Mouse (Mus musculus) forebrain, embryonic 10.5 days (tissue): Measurements from ENCODE around the gene Slc39a10. TPM values are rescaled to one million over a fixed set of nuclear protein-coding genes. Genes with fewer than 3 reads are reported as not detected.
"Not testable (repeated sequence)": the region's sequence is repeated elsewhere in the genome, so short reads cannot be mapped to it uniquely, and the experiment has no call there.

Experiments used
- DNase-seq: peaks from one replicate; pipeline ENCODE4 v3.0.0-alpha.2; 2017; ENCODE audit warnings: low spot score; ENCODE audit errors: extremely low spot score
- H3K27ac ChIP-seq: fragments of 300-500 bp; sonication (generic); 2 replicates; pipeline ENCODE4 v1.5.1; 2016; ENCODE audit warnings: mild to moderate bottlenecking
- H3K27me3 ChIP-seq: fragments of 300-500 bp; sonication (generic); 2 replicates; pipeline ENCODE4 v1.6.1; 2016; ENCODE audit warnings: mild to moderate bottlenecking; ENCODE audit not compliant: poor library complexity, severe bottlenecking
- H3K36me3 ChIP-seq: fragments of 300-500 bp; sonication (generic); replicated peaks from 2 replicates; pipeline ENCODE4 v1.6.1; 2016; ENCODE audit warnings: mild to moderate bottlenecking, moderate library complexity
- H3K4me1 ChIP-seq: fragments of 300-500 bp; sonication (generic); 2 replicates; pipeline ENCODE4 v1.6.1; 2016
- H3K4me3 ChIP-seq: fragments of 300-500 bp; sonication (generic); 2 replicates; pipeline ENCODE4 v1.5.1; 2016; ENCODE audit warnings: mild to moderate bottlenecking, moderate library complexity
- H3K9me3 ChIP-seq: fragments of 300-500 bp; sonication (generic); 2 replicates; pipeline ENCODE4 v1.6.1; 2016; ENCODE audit warnings: mild to moderate bottlenecking, moderate library complexity
- WGBS: fragments of 180-500 bp; shearing (Covaris S2); methylation state at CpG from one replicate; pipeline ENCODE4 v1.1.7; 2016; 5-methylcytosine and 5-hydroxymethylcytosine counted together
- polyA plus RNA-seq: library from polyadenylated mRNA; unstranded; fragments of >200 nt; fragmentation: Nextera tagmentation; extraction: Ambion mirVana; gene quantifications from 2 replicates; pipeline ENCODE4 v1.2.1, GENCODE M21; 2016

Gene Slc39a10
- polyA plus RNA-seq, 1 experiment from 2014 or later: 63.0 TPM

GRCm38 (mm10) chr1:46830066-46830843 lies 62.4 kb downstream of the Slc39a10 start:
- no peak for DNase-seq
- H3K27ac ChIP-seq: no peak overlapping the region
- 31% methylated on average over 2 of the region's 2 CpGs for WGBS
- H3K27me3 ChIP-seq: peaks cover 78% of the 10 kb centered on the region
- H3K4me3 ChIP-seq: no peak overlapping the region
- peaks cover 16% of the 10 kb centered on the region for H3K4me1 ChIP-seq
- H3K36me3 ChIP-seq: peaks cover 59% of the 10 kb centered on the region
- no peaks in the 10 kb centered on the region for H3K9me3 ChIP-seq

DNA sequence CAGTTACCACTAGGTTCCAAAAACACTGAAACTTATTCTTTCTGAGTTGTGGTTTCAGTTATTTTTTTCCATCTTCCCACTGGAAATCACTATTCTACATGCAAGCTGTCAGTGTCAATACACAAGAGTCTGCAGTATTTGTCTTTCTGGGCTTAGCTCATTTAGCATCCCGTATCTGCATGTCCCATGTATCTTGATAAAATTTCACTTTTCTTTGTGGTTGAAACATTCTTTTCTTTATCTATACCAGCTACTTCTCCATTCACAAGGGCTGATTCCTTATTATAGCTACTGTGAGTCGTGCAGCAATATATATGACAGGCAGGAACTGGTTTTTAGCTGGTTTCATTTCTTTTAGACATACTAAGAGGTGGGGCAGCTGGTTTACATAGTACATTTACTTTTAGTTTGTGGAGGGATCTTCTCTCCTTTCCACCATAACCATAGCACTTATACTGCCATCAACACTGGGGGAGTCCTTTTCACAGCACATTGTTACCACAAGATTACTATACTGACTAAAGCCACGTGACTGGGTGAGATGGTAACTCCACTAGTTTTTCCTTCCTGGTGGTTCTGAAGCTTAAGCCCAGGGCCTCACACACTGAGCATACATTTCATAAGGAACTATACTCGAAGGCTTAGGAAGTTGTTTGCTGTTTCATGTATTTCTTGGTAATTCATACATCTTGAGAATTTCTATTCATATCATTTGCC lies 70.2 kb downstream of the Slc39a10 start:
- Histone ChIP-seq H3K27me3 (peaks cover 33% of the 10 kb centered on the region; the same call in 1 of the 2 replicates), H3K4me3 (no peak overlapping the region), H3K27ac (no peak overlapping the region), H3K9me3 (no peaks in the 10 kb centered on the region), H3K36me3 (peaks cover 93% of the 10 kb centered on the region), H3K4me1 (no peaks in the 10 kb centered on the region)
- WGBS: 90% methylated on average over 4 of the region's 4 CpGs
- no peak for DNase-seq

GRCm38 (mm10) chr1:46817934-46818333 lies 74.7 kb downstream of the Slc39a10 start:
- Histone ChIP-seq H3K36me3 (peaks cover 73% of the 10 kb centered on the region), H3K27ac (no peak overlapping the region), H3K4me1 (no peaks in the 10 kb centered on the region), H3K9me3 (no peaks in the 10 kb centered on the region), H3K4me3 (no peak overlapping the region), H3K27me3 (no peaks in the 10 kb centered on the region)
- DNase-seq: no peak
- WGBS: 98% methylated on average over 5 of the region's 5 CpGs

DNA sequence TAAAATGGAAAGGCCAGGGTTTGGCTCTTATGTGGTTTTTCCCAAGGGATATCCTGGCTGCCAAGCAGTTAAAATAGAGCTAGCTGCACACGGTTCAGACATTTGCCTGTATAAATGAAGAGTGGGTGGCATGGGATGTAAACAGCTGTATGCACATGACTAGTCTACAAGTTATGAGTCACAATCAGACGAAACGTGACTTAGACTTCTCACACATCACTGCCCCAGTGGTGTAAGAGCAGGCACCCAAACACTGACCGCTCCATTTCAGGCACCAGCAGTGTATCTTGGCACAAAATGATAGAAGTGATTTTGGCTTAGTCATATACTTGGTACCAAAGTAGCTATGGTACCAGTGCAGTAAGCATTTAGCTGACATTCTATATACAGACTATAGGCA lies 84.0 kb downstream of the Slc39a10 start:
- not testable (repeated sequence) for DNase-seq, H3K4me1 ChIP-seq, H3K4me3 ChIP-seq, H3K27me3 ChIP-seq, H3K27ac ChIP-seq, H3K9me3 ChIP-seq
- H3K36me3 ChIP-seq: peaks cover 43% of the 10 kb centered on the region
- 94% methylated on average over 4 of the region's 4 CpGs for WGBS

DNA sequence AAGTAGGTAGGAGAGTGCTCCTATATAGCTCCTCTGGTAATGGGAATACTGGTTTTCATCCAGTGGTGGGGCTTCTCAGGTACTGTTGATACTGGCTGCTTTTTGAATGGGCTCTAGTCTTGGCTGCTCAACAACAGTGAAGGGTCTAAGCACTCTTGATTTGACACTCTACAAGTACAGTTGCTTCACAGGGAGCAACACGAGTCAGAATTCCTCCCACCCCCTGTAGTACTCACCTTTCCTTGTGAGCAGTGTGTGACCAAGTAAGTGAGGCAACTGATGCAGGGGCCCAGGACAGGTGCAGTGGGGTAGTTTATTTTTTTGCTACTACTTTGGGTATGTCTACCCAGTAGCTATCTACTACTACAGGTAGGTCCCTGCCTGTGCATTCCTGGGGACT lies 87.6 kb downstream of the Slc39a10 start:
- no peaks in the 10 kb centered on the region for H3K9me3 ChIP-seq
- H3K36me3 ChIP-seq: peaks cover 15% of the 10 kb centered on the region
- no peaks in the 10 kb centered on the region for H3K27me3 ChIP-seq
- H3K4me3 ChIP-seq: no peak overlapping the region
- no peak overlapping the region for H3K27ac ChIP-seq
- WGBS: 79% methylated on average over 1 of the region's 1 CpGs
- no peak for DNase-seq
- H3K4me1 ChIP-seq: no peaks in the 10 kb centered on the region

DNA sequence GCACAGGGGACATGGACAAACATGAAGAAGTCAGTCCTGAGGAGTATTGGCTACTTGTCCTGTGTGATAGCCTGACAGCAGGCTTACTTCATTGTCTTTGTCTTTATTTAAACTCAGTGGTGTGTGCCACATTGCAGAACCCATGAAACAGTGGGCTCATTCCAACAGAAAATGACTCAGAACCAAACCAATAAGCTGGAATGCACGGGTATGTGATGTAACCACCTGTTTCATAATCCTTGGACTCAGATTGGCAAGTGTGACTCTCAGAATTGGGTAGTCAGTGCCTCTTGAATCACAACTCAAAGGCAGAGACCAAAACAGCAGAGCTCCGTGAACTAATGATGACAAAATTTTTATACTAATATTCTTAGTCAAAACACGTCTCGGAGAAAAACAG lies 110.4 kb downstream of the Slc39a10 start:
- not testable (repeated sequence) for DNase-seq, H3K4me3 ChIP-seq, H3K36me3 ChIP-seq, H3K27me3 ChIP-seq, H3K9me3 ChIP-seq, H3K27ac ChIP-seq, H3K4me1 ChIP-seq
- WGBS: 94% methylated on average over 4 of the region's 4 CpGs

GRCm38 (mm10) chr1:46770077-46770695 lies 122.5 kb downstream of the Slc39a10 start:
- DNase-seq, H3K4me3 ChIP-seq, H3K4me1 ChIP-seq, H3K9me3 ChIP-seq, H3K27ac ChIP-seq, H3K36me3 ChIP-seq, H3K27me3 ChIP-seq: not testable (repeated sequence)
- WGBS: 88% methylated on average over 7 of the region's 7 CpGs

DNA sequence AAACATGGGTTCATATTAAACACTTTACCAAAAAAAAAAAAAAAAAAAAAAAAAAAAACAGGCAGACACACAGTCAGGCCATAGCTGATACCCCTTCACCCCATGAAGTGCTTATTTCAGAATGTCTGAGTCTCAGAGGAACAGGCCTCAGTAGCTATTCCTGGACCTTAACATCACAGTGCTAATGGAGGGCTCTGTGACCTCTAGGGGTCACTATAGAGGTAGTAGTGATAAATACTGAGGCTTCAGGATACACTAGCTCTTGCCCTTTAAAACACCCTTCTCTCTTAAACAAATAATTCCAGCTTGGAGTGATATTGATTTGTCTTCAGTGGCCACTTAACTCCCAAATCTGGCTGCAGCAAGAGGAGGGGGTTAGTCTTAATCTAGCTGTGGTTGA lies 123.3 kb downstream of the Slc39a10 start:
- not testable (repeated sequence) for H3K27ac ChIP-seq, H3K9me3 ChIP-seq, H3K27me3 ChIP-seq, H3K36me3 ChIP-seq, H3K4me1 ChIP-seq, H3K4me3 ChIP-seq, DNase-seq

DNA sequence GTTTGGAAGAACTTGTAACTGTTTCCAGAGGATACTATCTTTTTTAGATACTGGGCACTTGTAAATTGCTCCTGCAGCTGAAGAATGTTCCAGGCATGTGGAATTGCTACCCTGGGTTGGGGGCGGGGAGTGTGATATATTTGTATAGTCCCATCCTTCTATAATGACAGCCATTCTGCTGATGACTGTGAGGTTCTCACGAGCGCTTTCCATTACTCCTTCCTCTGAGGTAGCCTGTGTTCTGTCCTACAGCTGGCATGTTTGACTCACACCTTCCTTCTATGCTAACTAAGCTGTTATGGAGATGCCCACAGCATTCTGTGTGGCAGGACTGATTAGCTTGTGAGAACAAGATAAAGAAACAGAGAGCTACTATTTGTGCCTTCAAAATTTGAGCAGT lies 128.1 kb downstream of the Slc39a10 start:
- not testable (repeated sequence) for H3K36me3 ChIP-seq, H3K27ac ChIP-seq, H3K4me1 ChIP-seq, H3K27me3 ChIP-seq, DNase-seq, H3K4me3 ChIP-seq, H3K9me3 ChIP-seq
- 81% methylated on average over 3 of the region's 3 CpGs for WGBS
